Mouse (Mus musculus): ENCODE measurements around the gene Sfta2.

DNA sequence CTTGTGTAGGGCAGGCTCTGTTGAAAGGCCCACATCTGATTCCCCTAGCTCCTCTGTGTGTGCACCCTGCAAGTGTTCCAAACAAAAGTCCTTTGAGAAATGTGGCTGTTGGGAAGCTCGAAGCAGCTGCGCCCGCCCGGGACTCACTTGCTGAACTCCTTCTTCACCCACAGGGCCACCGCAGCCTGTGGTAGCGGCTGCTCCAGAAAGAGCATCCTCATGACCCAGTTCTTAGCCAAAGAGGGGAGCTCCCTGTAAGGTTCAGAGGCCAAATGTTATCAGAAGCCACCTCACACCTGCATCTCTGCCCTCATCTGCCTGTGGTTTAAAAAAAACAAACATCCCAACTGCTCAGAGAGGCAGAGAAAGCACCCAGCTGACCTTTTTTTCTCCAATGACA is 70.5 kb downstream of the Sfta2 start:
- no peak for TF ChIP-seq CTCF (IDR thresholded peaks at IDR 0.05; ENCODE audit: insufficient read depth, low read depth, low read length)
- no peak for TF ChIP-seq POLR2A (IDR thresholded peaks at IDR 0.05; ENCODE audit: insufficient read depth, low read depth, low read length)
